Mouse (Mus musculus) stomach, embryonic 16.5 days (tissue): ENCODE results near the gene H2al1j. TPM values are rescaled to one million over a fixed set of nuclear protein-coding genes. Genes with fewer than 3 reads are reported as not detected.

Experiments
- ATAC-seq: fragments of 200-750 bp; cut with Nextera tagmentation; 2 replicates; pipeline ENCODE4 v1.8.0; 2017; ENCODE audit warnings: moderate number of reproducible peaks, moderate TSS enrichment; ENCODE audit not compliant: insufficient read depth, low FRiP score
- H3K27ac ChIP-seq: fragments of 300-500 bp; sonication (generic); 2 replicates; pipeline ENCODE4 v1.5.1; 2014; ENCODE audit warnings: low read length
- H3K27me3 ChIP-seq: fragments of 300-500 bp; sonication (generic); 2 replicates; pipeline ENCODE4 v1.6.1; 2014; ENCODE audit warnings: low read length, control low read depth, mixed read lengths; ENCODE audit not compliant: control insufficient read depth, insufficient read depth
- H3K36me3 ChIP-seq: fragments of 300-500 bp; sonication (generic); 2 replicates; pipeline ENCODE4 v1.6.1; 2014; ENCODE audit warnings: low read length; ENCODE audit not compliant: control insufficient read depth, insufficient read depth
- H3K4me1 ChIP-seq: fragments of 300-500 bp; sonication (generic); 2 replicates; pipeline ENCODE4 v1.6.1; 2014; ENCODE audit warnings: low read length, control low read depth, mixed read lengths; ENCODE audit not compliant: control insufficient read depth, insufficient read depth
- H3K4me2 ChIP-seq: fragments of 300-500 bp; sonication (generic); 2 replicates; pipeline ENCODE4 v1.6.1; 2014; ENCODE audit warnings: low read depth, low read length, mixed read lengths
- H3K4me3 ChIP-seq: fragments of 300-500 bp; sonication (generic); replicated peaks from 2 replicates; pipeline ENCODE4 v1.5.1; 2014; ENCODE audit warnings: mild to moderate bottlenecking, low read length
- H3K9ac ChIP-seq: fragments of 300-500 bp; sonication (generic); 2 replicates; pipeline ENCODE4 v1.6.1; 2014; ENCODE audit warnings: low read length
- H3K9me3 ChIP-seq: fragments of 300-500 bp; sonication (generic); replicated peaks from 2 replicates; pipeline ENCODE4 v1.6.1; 2016; ENCODE audit warnings: low read length, control low read depth; ENCODE audit not compliant: control insufficient read depth
- WGBS: fragments of 180-500 bp; shearing (Covaris S2); extraction: QIAGEN DNeasy Blood & Tissue Kit; methylation state at CpG from one replicate; pipeline ENCODE4 v1.1.7; 2014; 5-methylcytosine and 5-hydroxymethylcytosine counted together
- polyA plus RNA-seq: library from polyadenylated mRNA; unstranded; fragments of >200 nt; fragmentation: Nextera tagmentation; extraction: Ambion mirVana; gene quantifications from 2 replicates; pipeline ENCODE4 v1.2.1, GENCODE M21; 2015

The H2al1j gene
- polyA plus RNA-seq, 1 experiment from 2014 or later = not detected

DNA sequence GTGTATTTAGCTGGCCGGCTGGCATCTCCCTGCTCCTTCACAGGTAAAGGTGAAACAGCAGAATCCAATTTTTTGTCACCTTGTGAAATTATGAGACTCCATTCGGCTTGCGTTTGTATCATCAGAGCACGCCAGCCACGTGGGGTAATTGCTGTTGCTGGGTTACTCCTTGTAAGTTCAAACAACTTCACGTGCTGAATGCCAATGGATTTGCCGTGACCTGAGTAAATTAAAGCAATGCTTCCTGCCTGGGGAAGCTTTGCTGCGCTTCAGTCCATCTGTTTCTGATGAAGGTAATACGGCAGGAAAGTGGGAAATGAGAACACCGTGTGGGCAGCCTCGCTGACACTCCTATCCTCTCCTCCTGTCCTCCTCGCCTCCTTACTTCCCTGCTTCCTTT, 37.5 kb downstream of the H2al1j start:
- Histone ChIP-seq H3K27me3 (peaks cover 12% of the 10 kb centered on the region; the same call in 1 of the 2 replicates), H3K27ac (no peak overlapping the region), H3K4me3 (no peak overlapping the region), H3K4me2 (no peak overlapping the region), H3K36me3 (no peaks in the 10 kb centered on the region), H3K9me3 (no peaks in the 10 kb centered on the region), H3K4me1 (no peaks in the 10 kb centered on the region), H3K9ac (no peak overlapping the region)
- WGBS = 57% methylated on average over 12 of the region's 12 CpGs
- ATAC-seq = no peak

Other genes starting within 250 kb of the H2al1j start
- gene H2al1a, start 28.6 kb upstream of the H2al1j start, polyA plus RNA-seq = not detected in 2 replicates
- not detected in 2 replicates for gene H2al1b, start 25.4 kb upstream of the H2al1j start, polyA plus RNA-seq
- gene H2al1c, start 22.2 kb upstream of the H2al1j start, polyA plus RNA-seq = not detected in 2 replicates
- not detected in 2 replicates for gene H2al1d, start 19.0 kb upstream of the H2al1j start, polyA plus RNA-seq
- gene H2al1e, start 15.9 kb upstream of the H2al1j start, polyA plus RNA-seq = not detected in 2 replicates
- not detected in 2 replicates for gene H2al1f, start 12.7 kb upstream of the H2al1j start, polyA plus RNA-seq
- not detected in 2 replicates for gene H2al1g, start 9.6 kb upstream of the H2al1j start, polyA plus RNA-seq
- not detected in 2 replicates for gene H2al1h, start 6.3 kb upstream of the H2al1j start, polyA plus RNA-seq
- gene H2al1i, start 3.2 kb upstream of the H2al1j start, polyA plus RNA-seq = not detected in 2 replicates